Mouse (Mus musculus): ENCODE data around the gene Cdc42se2. TPM values are rescaled to one million over a fixed set of nuclear protein-coding genes. Genes with fewer than 3 reads are reported as not detected.

The Cdc42se2 gene
- polyA plus RNA-seq, 1 experiment from 2014 or later: 184 TPM

- Histone ChIP-seq H3K4me3 (replicated peaks; ENCODE audit: low read length) (no peak overlapping the region), H3K4me2 (ENCODE audit: low read length) (no peak overlapping the region), H3K36me3 (ENCODE audit: control insufficient read depth, insufficient read depth) (no peaks in the 10 kb centered on the region), H3K27me3 (replicated peaks; ENCODE audit: control insufficient read depth, insufficient read depth, low read length) (no peaks in the 10 kb centered on the region), H3K9ac (replicated peaks; ENCODE audit: low read depth, low read length) (no peak overlapping the region), H3K4me1 (replicated peaks; ENCODE audit: control insufficient read depth, insufficient read depth, low read length) (0 out of 2 replicates have a peak, but pooled peaks cover 3% of the 10 kb centered on the region), H3K27ac (ENCODE audit: low read length) (no peak overlapping the region), H3K9me3 (ENCODE audit: control insufficient read depth, low read length) (no peaks in the 10 kb centered on the region)
- peak; percentile 52; the same call in 1 of the 2 replicates for ATAC-seq
- WGBS: 38% methylated on average over 2 of the region's 2 CpGs
These were observed 77.8 kb downstream of the Cdc42se2 start for GRCm38 (mm10) chr11:54709645-54710044.

GRCm38 (mm10) chr11:54708153-54708552 lies 79.3 kb downstream of the Cdc42se2 start:
- 92% methylated on average over 2 of the region's 2 CpGs for whole genome bisulfite sequencing
- Histone ChIP-seq H3K4me3 (replicated peaks; ENCODE audit: low read length) (no peak overlapping the region), H3K36me3 (ENCODE audit: control insufficient read depth, insufficient read depth) (no peaks in the 10 kb centered on the region), H3K9ac (replicated peaks; ENCODE audit: low read depth, low read length) (no peak overlapping the region), H3K4me2 (ENCODE audit: low read length) (no peak overlapping the region), H3K27me3 (replicated peaks; ENCODE audit: control insufficient read depth, insufficient read depth, low read length) (no peaks in the 10 kb centered on the region), H3K27ac (ENCODE audit: low read length) (no peak overlapping the region), H3K9me3 (ENCODE audit: control insufficient read depth, low read length) (no peaks in the 10 kb centered on the region), H3K4me1 (replicated peaks; ENCODE audit: control insufficient read depth, insufficient read depth, low read length) (0 out of 2 replicates have a peak, but pooled peaks cover 3% of the 10 kb centered on the region)
- ATAC-seq: no peak

DNA sequence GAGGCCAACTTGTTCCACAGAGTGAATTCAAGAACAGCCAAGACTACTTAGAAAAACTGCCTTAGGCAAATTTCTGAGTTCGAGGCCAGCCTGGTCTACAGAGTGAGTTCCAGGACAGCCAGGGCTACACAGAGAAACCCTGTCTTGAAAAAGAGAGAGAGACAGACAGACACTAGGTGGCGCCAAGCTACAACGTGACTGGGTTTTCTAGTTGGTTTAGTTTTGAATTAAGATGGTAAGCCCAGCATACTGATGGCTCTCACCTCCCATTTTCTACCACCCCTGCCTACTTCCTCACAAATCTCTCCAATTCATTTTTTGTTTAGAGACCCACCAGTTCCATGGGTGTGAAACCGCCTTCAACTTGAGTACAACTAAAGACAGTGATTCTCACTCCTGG lies 84.2 kb downstream of the Cdc42se2 start:
- H3K9ac ChIP-seq (replicated peaks; ENCODE audit: low read depth, low read length): no peak overlapping the region
- no peak overlapping the region for H3K4me2 ChIP-seq (ENCODE audit: low read length)
- H3K27me3 ChIP-seq (replicated peaks; ENCODE audit: control insufficient read depth, insufficient read depth, low read length): no peaks in the 10 kb centered on the region
- H3K4me1 ChIP-seq (replicated peaks; ENCODE audit: control insufficient read depth, insufficient read depth, low read length): no peaks in the 10 kb centered on the region
- H3K4me3 ChIP-seq (replicated peaks; ENCODE audit: low read length): no peak overlapping the region
- no peaks in the 10 kb centered on the region for H3K36me3 ChIP-seq (ENCODE audit: control insufficient read depth, insufficient read depth)
- WGBS: 33% methylated on average over 4 of the region's 4 CpGs
- H3K27ac ChIP-seq (ENCODE audit: low read length): no peak overlapping the region
- ATAC-seq: peak; percentile 31; the same call in 1 of the 2 replicates
- H3K9me3 ChIP-seq (ENCODE audit: control insufficient read depth, low read length): no peaks in the 10 kb centered on the region

- no peak overlapping the region for H3K9ac ChIP-seq (replicated peaks; ENCODE audit: low read depth, low read length)
- H3K27ac ChIP-seq (ENCODE audit: low read length): no peak overlapping the region
- no peaks in the 10 kb centered on the region for H3K9me3 ChIP-seq (ENCODE audit: control insufficient read depth, low read length)
- H3K4me2 ChIP-seq (ENCODE audit: low read length): no peak overlapping the region
- WGBS: 89% methylated on average over 8 of the region's 8 CpGs
- H3K4me3 ChIP-seq (replicated peaks; ENCODE audit: low read length): no peak overlapping the region
- H3K27me3 ChIP-seq (replicated peaks; ENCODE audit: control insufficient read depth, insufficient read depth, low read length): no peaks in the 10 kb centered on the region
- H3K36me3 ChIP-seq (ENCODE audit: control insufficient read depth, insufficient read depth): peaks cover 7% of the 10 kb centered on the region; the same call in 1 of the 2 replicates
- ATAC-seq: no peak
- no peaks in the 10 kb centered on the region for H3K4me1 ChIP-seq (replicated peaks; ENCODE audit: control insufficient read depth, insufficient read depth, low read length)
These were observed 85.6 kb downstream of the Cdc42se2 start for GRCm38 (mm10) chr11:54701848-54702247.

GRCm38 (mm10) chr11:54699972-54700371 lies 87.5 kb downstream of the Cdc42se2 start:
- Histone ChIP-seq H3K9ac (replicated peaks; ENCODE audit: low read depth, low read length) (no peak overlapping the region), H3K4me2 (ENCODE audit: low read length) (no peak overlapping the region), H3K4me1 (replicated peaks; ENCODE audit: control insufficient read depth, insufficient read depth, low read length) (no peaks in the 10 kb centered on the region), H3K36me3 (ENCODE audit: control insufficient read depth, insufficient read depth) (peaks cover 9% of the 10 kb centered on the region; the same call in 1 of the 2 replicates), H3K27me3 (replicated peaks; ENCODE audit: control insufficient read depth, insufficient read depth, low read length) (no peaks in the 10 kb centered on the region), H3K4me3 (replicated peaks; ENCODE audit: low read length) (no peak overlapping the region), H3K27ac (ENCODE audit: low read length) (no peak overlapping the region), H3K9me3 (ENCODE audit: control insufficient read depth, low read length) (no peaks in the 10 kb centered on the region)
- no peak for ATAC-seq
- WGBS: 87% methylated on average over 3 of the region's 3 CpGs

GRCm38 (mm10) chr11:54698636-54699035 lies 88.8 kb downstream of the Cdc42se2 start:
- Histone ChIP-seq H3K4me2 (ENCODE audit: low read length) (no peak overlapping the region), H3K9me3 (ENCODE audit: control insufficient read depth, low read length) (no peaks in the 10 kb centered on the region), H3K4me3 (replicated peaks; ENCODE audit: low read length) (no peak overlapping the region), H3K4me1 (replicated peaks; ENCODE audit: control insufficient read depth, insufficient read depth, low read length) (no peaks in the 10 kb centered on the region), H3K27ac (ENCODE audit: low read length) (no peak overlapping the region), H3K27me3 (replicated peaks; ENCODE audit: control insufficient read depth, insufficient read depth, low read length) (no peaks in the 10 kb centered on the region), H3K36me3 (ENCODE audit: control insufficient read depth, insufficient read depth) (peaks cover 11% of the 10 kb centered on the region; the same call in 1 of the 2 replicates), H3K9ac (replicated peaks; ENCODE audit: low read depth, low read length) (no peak overlapping the region)
- WGBS: 93% methylated on average over 7 of the region's 7 CpGs
- no peak for ATAC-seq

- ATAC-seq: no peak
- H3K36me3 ChIP-seq (ENCODE audit: control insufficient read depth, insufficient read depth): peaks cover 11% of the 10 kb centered on the region; the same call in 1 of the 2 replicates
- H3K9ac ChIP-seq (replicated peaks; ENCODE audit: low read depth, low read length): no peak overlapping the region
- 89% methylated on average over 5 of the region's 5 CpGs for WGBS
- H3K9me3 ChIP-seq (ENCODE audit: control insufficient read depth, low read length): no peaks in the 10 kb centered on the region
- no peak overlapping the region for H3K4me2 ChIP-seq (ENCODE audit: low read length)
- no peaks in the 10 kb centered on the region for H3K27me3 ChIP-seq (replicated peaks; ENCODE audit: control insufficient read depth, insufficient read depth, low read length)
- H3K4me3 ChIP-seq (replicated peaks; ENCODE audit: low read length): no peak overlapping the region
- H3K27ac ChIP-seq (ENCODE audit: low read length): no peak overlapping the region
- H3K4me1 ChIP-seq (replicated peaks; ENCODE audit: control insufficient read depth, insufficient read depth, low read length): no peaks in the 10 kb centered on the region
These were observed 89.9 kb downstream of the Cdc42se2 start for GRCm38 (mm10) chr11:54697611-54698010.

GRCm38 (mm10) chr11:54695951-54696350 lies 91.5 kb downstream of the Cdc42se2 start:
- no peaks in the 10 kb centered on the region for H3K9me3 ChIP-seq (ENCODE audit: control insufficient read depth, low read length)
- H3K4me3 ChIP-seq (replicated peaks; ENCODE audit: low read length): no peak overlapping the region
- no peak overlapping the region for H3K4me2 ChIP-seq (ENCODE audit: low read length)
- H3K9ac ChIP-seq (replicated peaks; ENCODE audit: low read depth, low read length): no peak overlapping the region
- H3K4me1 ChIP-seq (replicated peaks; ENCODE audit: control insufficient read depth, insufficient read depth, low read length): no peaks in the 10 kb centered on the region
- peaks cover 13% of the 10 kb centered on the region for H3K36me3 ChIP-seq (ENCODE audit: control insufficient read depth, insufficient read depth)
- no peak overlapping the region for H3K27ac ChIP-seq (ENCODE audit: low read length)
- no peak for ATAC-seq
- 63% methylated on average over 4 of the region's 4 CpGs for WGBS
- no peaks in the 10 kb centered on the region for H3K27me3 ChIP-seq (replicated peaks; ENCODE audit: control insufficient read depth, insufficient read depth, low read length)

DNA sequence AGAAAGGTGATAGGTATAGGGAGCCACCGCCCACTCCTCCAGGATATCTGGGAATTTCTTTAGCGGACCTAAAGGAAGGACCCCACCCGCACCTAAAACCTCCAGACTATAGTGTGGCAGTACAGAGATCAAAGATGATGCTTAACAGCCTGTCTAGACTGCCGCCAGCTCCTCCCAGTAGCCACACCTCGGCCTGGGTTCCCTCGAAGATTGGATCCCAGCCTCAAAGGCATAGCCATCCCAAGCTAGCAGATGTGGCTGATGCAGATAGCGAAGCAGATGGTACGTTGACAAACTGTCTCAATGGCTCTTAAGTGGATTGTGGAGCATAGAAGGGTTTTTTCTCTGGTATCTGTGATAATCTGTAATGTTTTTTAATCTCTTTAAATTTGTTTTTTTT lies 93.2 kb downstream of the Cdc42se2 start:
- H3K9me3 ChIP-seq (ENCODE audit: control insufficient read depth, low read length): no peaks in the 10 kb centered on the region
- H3K4me1 ChIP-seq (replicated peaks; ENCODE audit: control insufficient read depth, insufficient read depth, low read length): no peaks in the 10 kb centered on the region
- no peaks in the 10 kb centered on the region for H3K27me3 ChIP-seq (replicated peaks; ENCODE audit: control insufficient read depth, insufficient read depth, low read length)
- H3K4me2 ChIP-seq (ENCODE audit: low read length): no peak overlapping the region
- no peak overlapping the region for H3K9ac ChIP-seq (replicated peaks; ENCODE audit: low read depth, low read length)
- H3K36me3 ChIP-seq (ENCODE audit: control insufficient read depth, insufficient read depth): peaks cover 16% of the 10 kb centered on the region
- 80% methylated on average over 8 of the region's 8 CpGs for WGBS
- no peak overlapping the region for H3K4me3 ChIP-seq (replicated peaks; ENCODE audit: low read length)
- no peak overlapping the region for H3K27ac ChIP-seq (ENCODE audit: low read length)
- no peak for ATAC-seq

DNA sequence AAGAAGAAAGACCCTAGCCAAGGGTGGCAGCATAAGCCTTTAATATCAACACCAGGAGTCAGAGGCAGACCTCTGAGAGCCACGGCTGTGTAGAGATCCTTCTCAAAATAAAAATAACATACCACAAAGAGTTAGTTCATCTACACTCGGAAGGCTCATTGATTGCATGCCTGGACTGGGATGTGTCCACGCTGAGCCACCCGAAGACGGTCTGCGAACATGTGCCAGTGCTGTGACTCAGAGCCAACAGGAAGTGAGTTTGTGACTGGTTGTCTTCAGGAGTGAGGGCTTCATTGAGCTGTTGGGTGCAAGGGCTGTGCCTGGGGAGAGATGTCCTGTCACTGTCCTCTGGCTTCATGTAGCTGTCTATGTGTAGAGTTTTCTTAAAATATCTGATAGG lies 93.8 kb downstream of the Cdc42se2 start:
- Histone ChIP-seq H3K4me1 (replicated peaks; ENCODE audit: control insufficient read depth, insufficient read depth, low read length) (no peaks in the 10 kb centered on the region), H3K4me3 (replicated peaks; ENCODE audit: low read length) (no peak overlapping the region), H3K4me2 (ENCODE audit: low read length) (no peak overlapping the region), H3K9ac (replicated peaks; ENCODE audit: low read depth, low read length) (no peak overlapping the region), H3K36me3 (ENCODE audit: control insufficient read depth, insufficient read depth) (peaks cover 17% of the 10 kb centered on the region), H3K27me3 (replicated peaks; ENCODE audit: control insufficient read depth, insufficient read depth, low read length) (no peaks in the 10 kb centered on the region), H3K9me3 (ENCODE audit: control insufficient read depth, low read length) (no peaks in the 10 kb centered on the region), H3K27ac (ENCODE audit: low read length) (no peak overlapping the region)
- 92% methylated on average over 6 of the region's 6 CpGs for WGBS
- ATAC-seq: no peak

Measured in forebrain, embryonic 16.5 days (tissue).